Mouse (Mus musculus) myocyte (in vitro differentiated cells): ENCODE results near the gene Rbms3. TPM values are rescaled to one million over a fixed set of nuclear protein-coding genes. Genes with fewer than 3 reads are reported as not detected.

Experiments used
- H3K27me3 ChIP-seq: one replicate; pipeline ENCODE4 v1.6.1; 2011; ENCODE audit not compliant: control insufficient read depth, insufficient read depth, insufficient read length
- H3K36me3 ChIP-seq: one replicate; pipeline ENCODE4 v1.6.1; 2011; ENCODE audit not compliant: control insufficient read depth, insufficient read depth
- H3K4me2 ChIP-seq: one replicate; pipeline ENCODE4 v1.6.1; 2011; ENCODE audit warnings: low read depth, control low read depth
- H3K4me3 ChIP-seq: one replicate; pipeline ENCODE4 v1.5.1; 2011; ENCODE audit warnings: mild to moderate bottlenecking, control low read depth, moderate library complexity
- H3K79me2 ChIP-seq: one replicate; pipeline ENCODE4 v1.6.1; 2011; ENCODE audit not compliant: control insufficient read depth, insufficient read depth
- H3ac ChIP-seq: one replicate; pipeline ENCODE4 v1.6.1; 2011; ENCODE audit not compliant: control insufficient read depth, insufficient read length
- CEBPB ChIP-seq: IDR thresholded peaks from 2 replicates; pipeline ENCODE4 v1.6.1; 2011; ENCODE audit warnings: mild to moderate bottlenecking, moderate library complexity; ENCODE audit not compliant: poor library complexity, insufficient read depth, severe bottlenecking
- E2F4 ChIP-seq: IDR thresholded peaks from one replicate; pipeline ENCODE4 v1.6.1; 2011; ENCODE audit warnings: mild to moderate bottlenecking, control low read depth, moderate library complexity; ENCODE audit not compliant: insufficient read depth
- MAX ChIP-seq: IDR thresholded peaks from one replicate; pipeline ENCODE4 v1.6.1; 2011; ENCODE audit warnings: low read depth, mild to moderate bottlenecking, control low read depth
- MYOD1 ChIP-seq, 3 experiments: IDR thresholded peaks; one replicate each; pipeline ENCODE4 v1.6.1; 2011; ENCODE audit warnings: control low read depth in 2 of 3, low read depth in 2 of 3, mild to moderate bottlenecking in 2 of 3, moderate library complexity in 1 of 3; ENCODE audit not compliant: insufficient read length in 2 of 3, control insufficient read depth in 1 of 3
- MYOG ChIP-seq, 3 experiments: IDR thresholded peaks; one replicate each; pipeline ENCODE4 v1.6.1; 2011; ENCODE audit warnings: control low read depth in 2 of 3, low read depth in 2 of 3, mild to moderate bottlenecking in 2 of 3; ENCODE audit not compliant: insufficient read length in 2 of 3, control insufficient read depth in 1 of 3, insufficient read depth in 1 of 3
- POLR2A ChIP-seq: IDR thresholded peaks from one replicate; pipeline ENCODE4 v1.6.1; 2011; ENCODE audit warnings: low read depth, mild to moderate bottlenecking, control low read depth, moderate library complexity; ENCODE audit not compliant: insufficient read length
- POLR2AphosphoS2 ChIP-seq: IDR thresholded peaks from one replicate; pipeline ENCODE4 v1.6.1; 2011; ENCODE audit warnings: low read depth, control low read depth; ENCODE audit not compliant: insufficient read length
- REST ChIP-seq: IDR thresholded peaks from one replicate; pipeline ENCODE4 v1.6.1; 2011; ENCODE audit warnings: mild to moderate bottlenecking, control low read depth, moderate library complexity; ENCODE audit not compliant: insufficient read depth, insufficient read length
- SRF ChIP-seq: IDR thresholded peaks from one replicate; pipeline ENCODE4 v1.6.1; 2011; ENCODE audit warnings: low read depth; ENCODE audit not compliant: control insufficient read depth, insufficient read length
- TCF12 ChIP-seq: IDR thresholded peaks from one replicate; pipeline ENCODE4 v1.6.1; 2011; ENCODE audit warnings: mild to moderate bottlenecking, control low read depth; ENCODE audit not compliant: poor library complexity, insufficient read depth, severe bottlenecking
- TCF3 ChIP-seq: IDR thresholded peaks from one replicate; pipeline ENCODE4 v1.6.1; 2011; ENCODE audit warnings: low read depth, control low read depth; ENCODE audit not compliant: insufficient read length
- USF1 ChIP-seq: IDR thresholded peaks from one replicate; pipeline ENCODE4 v1.6.1; 2011; ENCODE audit warnings: low read depth, mild to moderate bottlenecking, control low read depth, moderate library complexity
- polyA plus RNA-seq: library from polyadenylated mRNA; unstranded; fragments of >200 nt; fragmentation: generic; extraction: Trizol; gene quantifications from one replicate; pipeline ENCODE4 v1.2.1, GENCODE M21; 2012; ENCODE audit warnings: missing spikeins

Rbms3 gene
- polyA plus RNA-seq, 1 experiment: 4.5 TPM

DNA sequence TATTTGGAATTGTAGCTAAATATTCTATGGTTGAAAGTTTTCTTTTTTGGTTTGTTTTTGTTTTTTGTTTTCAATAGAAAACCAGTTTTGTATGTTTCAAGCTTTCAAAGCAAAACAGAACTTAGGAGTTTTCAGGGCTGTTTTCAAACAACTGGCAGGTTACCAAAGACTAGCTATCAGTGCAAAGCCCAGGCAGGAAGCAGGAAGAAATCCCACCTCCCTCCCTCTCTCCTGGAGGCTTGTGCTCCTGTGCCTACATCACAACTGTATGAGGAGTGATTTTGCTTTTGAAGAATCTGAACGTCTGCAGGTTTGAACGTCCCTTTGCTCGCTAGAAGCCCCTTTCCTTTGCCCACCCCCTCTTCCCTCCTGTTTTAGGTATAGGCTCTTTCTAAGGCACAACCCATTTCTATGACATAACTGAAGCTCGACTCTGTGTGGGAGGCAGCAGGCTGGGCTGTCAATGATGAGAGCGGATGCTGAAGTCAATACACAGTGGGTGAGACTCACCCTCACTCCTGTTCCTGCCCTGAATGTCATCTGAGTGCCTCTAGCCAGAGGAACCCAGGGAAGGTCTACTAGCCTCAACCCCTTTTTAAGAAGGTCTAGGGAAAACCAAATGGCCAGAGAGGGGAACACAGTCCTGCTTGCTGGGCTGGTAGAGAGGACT, 382.3 kb downstream of the Rbms3 start:
- H3K4me2 ChIP-seq: peak overlapping the region; percentile 25
- TF ChIP-seq CEBPB: no peak
- TF ChIP-seq TCF3: no peak
- no peak for TF ChIP-seq USF1
- TF ChIP-seq REST: no peak
- TF ChIP-seq POLR2AphosphoS2: no peak
- no peak for TF ChIP-seq E2F4
- TF ChIP-seq MAX: no peak
- no peak for TF ChIP-seq MYOG (IDR thresholded peaks at IDR 0.05; ENCODE audit: control insufficient read depth in 1 of 3, insufficient read depth in 1 of 3, insufficient read length in 2 of 3, low read depth in 2 of 3)
- no peak for TF ChIP-seq TCF12
- TF ChIP-seq POLR2A: no peak
- TF ChIP-seq MYOD1 (IDR thresholded peaks at IDR 0.05; ENCODE audit: control insufficient read depth in 1 of 3, insufficient read length in 2 of 3, low read depth in 2 of 3): no peak
- no peak for TF ChIP-seq SRF
- H3ac ChIP-seq: no peak overlapping the region
- no peak overlapping the region for H3K4me3 ChIP-seq
- peaks cover 91% of the 10 kb centered on the region for H3K79me2 ChIP-seq
- H3K36me3 ChIP-seq: peaks cover 6% of the 10 kb centered on the region
- no peaks in the 10 kb centered on the region for H3K27me3 ChIP-seq

GRCm38 (mm10) chr9:117246173-117246572, 383.5 kb downstream of the Rbms3 start:
- no peak overlapping the region for H3ac ChIP-seq
- no peak overlapping the region for H3K4me3 ChIP-seq
- H3K36me3 ChIP-seq: peaks cover 16% of the 10 kb centered on the region
- H3K79me2 ChIP-seq: peaks cover 92% of the 10 kb centered on the region
- TF ChIP-seq SRF (no peak), MAX (no peak), MYOG (IDR thresholded peaks at IDR 0.05; ENCODE audit: control insufficient read depth in 1 of 3, insufficient read depth in 1 of 3, insufficient read length in 2 of 3, low read depth in 2 of 3) (no peak), CEBPB (no peak), POLR2AphosphoS2 (no peak), MYOD1 (IDR thresholded peaks at IDR 0.05; ENCODE audit: control insufficient read depth in 1 of 3, insufficient read length in 2 of 3, low read depth in 2 of 3) (no peak), TCF12 (no peak), TCF3 (no peak), USF1 (no peak), E2F4 (no peak), REST (no peak), POLR2A (no peak)
- no peaks in the 10 kb centered on the region for H3K27me3 ChIP-seq
- no peak overlapping the region for H3K4me2 ChIP-seq

DNA sequence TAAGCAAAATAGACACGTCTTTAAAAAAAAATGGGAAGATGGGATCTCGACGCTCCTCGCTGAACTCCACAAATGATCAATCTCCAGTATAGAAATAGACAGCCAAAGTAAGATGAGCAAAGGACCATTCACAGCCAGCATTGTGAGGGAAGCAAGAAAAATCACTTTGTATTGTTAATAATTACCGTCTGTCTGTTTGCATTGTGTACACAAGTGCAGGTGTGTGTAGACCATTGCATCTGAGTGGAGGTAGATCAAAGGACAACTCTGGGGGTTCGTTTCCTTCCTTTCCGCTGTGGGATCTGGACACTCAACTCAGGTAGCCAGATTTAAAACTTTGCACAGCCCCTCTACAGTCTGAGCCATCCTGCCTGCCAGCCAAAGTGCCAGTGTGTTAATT, 386.3 kb downstream of the Rbms3 start:
- TF ChIP-seq TCF12: no peak
- no peak for TF ChIP-seq TCF3
- TF ChIP-seq MAX: no peak
- TF ChIP-seq REST: no peak
- no peak for TF ChIP-seq USF1
- no peak for TF ChIP-seq CEBPB
- no peak for TF ChIP-seq SRF
- no peak for TF ChIP-seq E2F4
- TF ChIP-seq POLR2A: no peak
- TF ChIP-seq MYOG (IDR thresholded peaks at IDR 0.05; ENCODE audit: control insufficient read depth in 1 of 3, insufficient read depth in 1 of 3, insufficient read length in 2 of 3, low read depth in 2 of 3): no peak
- no peak for TF ChIP-seq POLR2AphosphoS2
- TF ChIP-seq MYOD1 (IDR thresholded peaks at IDR 0.05; ENCODE audit: control insufficient read depth in 1 of 3, insufficient read length in 2 of 3, low read depth in 2 of 3): no peak
- H3K4me2 ChIP-seq: no peak overlapping the region

GRCm38 (mm10) chr9:117234726-117235075, 395.0 kb downstream of the Rbms3 start:
- no peak for TF ChIP-seq MYOG (IDR thresholded peaks at IDR 0.05; ENCODE audit: control insufficient read depth in 1 of 3, insufficient read depth in 1 of 3, insufficient read length in 2 of 3, low read depth in 2 of 3)
- TF ChIP-seq CEBPB: no peak
- no peak for TF ChIP-seq TCF3
- TF ChIP-seq REST: no peak
- TF ChIP-seq USF1: no peak
- TF ChIP-seq SRF: no peak
- TF ChIP-seq POLR2A: no peak
- no peak for TF ChIP-seq TCF12
- TF ChIP-seq POLR2AphosphoS2: no peak
- no peak for TF ChIP-seq MAX
- TF ChIP-seq MYOD1 (IDR thresholded peaks at IDR 0.05; ENCODE audit: control insufficient read depth in 1 of 3, insufficient read length in 2 of 3, low read depth in 2 of 3): no peak
- TF ChIP-seq E2F4: no peak
- H3K79me2 ChIP-seq: peaks cover 47% of the 10 kb centered on the region
- no peak overlapping the region for H3K4me3 ChIP-seq
- no peak overlapping the region for H3ac ChIP-seq
- H3K36me3 ChIP-seq: peaks cover under 1% of the 10 kb centered on the region
- no peak overlapping the region for H3K4me2 ChIP-seq
- no peaks in the 10 kb centered on the region for H3K27me3 ChIP-seq

More for the DNA sequence above, 386.3 kb downstream of the Rbms3 start:
- Histone ChIP-seq H3ac (no peak overlapping the region), H3K79me2 (peaks cover 89% of the 10 kb centered on the region), H3K36me3 (peaks cover 29% of the 10 kb centered on the region), H3K4me3 (no peak overlapping the region), H3K27me3 (no peaks in the 10 kb centered on the region)
